Mouse (Mus musculus) CH12.LX (cell line): ENCODE results near the gene Cyp2w1. TPM values are rescaled to one million over a fixed set of nuclear protein-coding genes. Genes with fewer than 3 reads are reported as not detected.
A peak's percentile ranks its signal among the peaks of the same experiment; 100 is the strongest.

Experiments used
- DNase-seq: peaks from one replicate; pipeline ENCODE4 v3.0.0-alpha.2; 2013; ENCODE audit errors: extremely low read depth
- H3K27ac ChIP-seq: 2 replicates; pipeline ENCODE4 v1.5.1; 2012; ENCODE audit warnings: low read depth, mild to moderate bottlenecking, control low read depth, moderate library complexity; ENCODE audit not compliant: insufficient read depth
- H3K27me3 ChIP-seq: replicated peaks from 2 replicates; pipeline ENCODE3; 2012; ENCODE audit warnings: inconsistent platforms
- H3K36me3 ChIP-seq, 2 experiments: replicated peaks in 1 of 2; 2 replicates each; pipeline versions ENCODE3 to v1.6.1; 2012; ENCODE audit warnings: inconsistent platforms in 1 of 2, low read length in 1 of 2, mild to moderate bottlenecking in 1 of 2, mixed read lengths in 1 of 2, moderate library complexity in 1 of 2; ENCODE audit not compliant: control insufficient read depth in 1 of 2, insufficient read depth in 1 of 2
- H3K4me1 ChIP-seq, 2 experiments: 2 replicates each; pipeline ENCODE4 v1.6.1; 2012; ENCODE audit warnings: inconsistent platforms in 1 of 2, moderate library complexity in 1 of 2; ENCODE audit not compliant: insufficient read depth in 2 of 2, control insufficient read depth in 1 of 2
- H3K4me2 ChIP-seq: 2 replicates; pipeline ENCODE4 v1.6.1; 2012; ENCODE audit warnings: low read depth, mild to moderate bottlenecking, control low read depth; ENCODE audit not compliant: poor library complexity, insufficient read depth, severe bottlenecking
- H3K4me3 ChIP-seq, 3 experiments: fragments of 150-350 bp in 1 of 3; sonication (generic) in 1 of 3; replicated peaks in 1 of 3; 2 replicates each; pipeline versions ENCODE3 to v1.5.1; 2011 to 2012; ENCODE audit warnings: low read depth in 2 of 3, low read length in 2 of 3, mild to moderate bottlenecking in 2 of 3, moderate library complexity in 2 of 3, control low read depth in 1 of 3, improper control_type of control experiment in 1 of 3, inconsistent platforms in 1 of 3, mixed read lengths in 1 of 3; ENCODE audit not compliant: poor library complexity in 1 of 3
- H3K79me2 ChIP-seq: replicated peaks from 2 replicates; pipeline ENCODE4 v1.6.1; 2012; ENCODE audit warnings: mild to moderate bottlenecking, moderate library complexity; ENCODE audit not compliant: control insufficient read depth, poor library complexity, insufficient read depth, severe bottlenecking; ENCODE audit errors: extremely low read depth
- H3K9ac ChIP-seq: 2 replicates; pipeline ENCODE4 v1.6.1; 2012; ENCODE audit warnings: low read depth, mild to moderate bottlenecking, control low read depth, moderate library complexity; ENCODE audit not compliant: insufficient read depth
- H3K9me3 ChIP-seq: replicated peaks from 2 replicates; pipeline ENCODE3; 2012; ENCODE audit warnings: low read length, inconsistent platforms, mixed read lengths
- BHLHE40 ChIP-seq: IDR thresholded peaks from 2 replicates; pipeline ENCODE4 v1.6.1; 2011; ENCODE audit warnings: mild to moderate bottlenecking, low read depth, low read length, improper control_type of control experiment
- CHD2 ChIP-seq: IDR thresholded peaks from 2 replicates; pipeline ENCODE4 v1.6.1; 2011; ENCODE audit warnings: low read length, improper control_type of control experiment
- CTCF ChIP-seq, 2 experiments: IDR thresholded peaks in 1 of 2; conservative IDR thresholded peaks in 1 of 2; 2 replicates each; pipeline ENCODE4 v1.5.1; 2011 to 2012; ENCODE audit warnings: low read depth in 2 of 2, low read length in 2 of 2, improper control_type of control experiment in 1 of 2, inconsistent platforms in 1 of 2, mild to moderate bottlenecking in 1 of 2, moderate library complexity in 1 of 2
- ELF1 ChIP-seq: IDR thresholded peaks from 2 replicates; pipeline ENCODE4 v1.6.1; 2014; ENCODE audit warnings: low read depth, mild to moderate bottlenecking, inconsistent platforms, low read length, improper control_type of control experiment
- GABPA ChIP-seq: IDR thresholded peaks from 2 replicates; pipeline ENCODE4 v1.6.1; 2012; ENCODE audit warnings: low read depth, low read length, improper control_type of control experiment, inconsistent platforms; ENCODE audit not compliant: insufficient replicate concordance
- HCFC1 ChIP-seq: IDR thresholded peaks from 2 replicates; pipeline ENCODE4 v1.6.1; 2012; ENCODE audit warnings: low read depth, mild to moderate bottlenecking, inconsistent platforms, low read length, improper control_type of control experiment
- IRF4 ChIP-seq: IDR thresholded peaks from 2 replicates; pipeline ENCODE4 v1.6.1; 2014; ENCODE audit warnings: low read depth, mild to moderate bottlenecking, inconsistent platforms, low read length, improper control_type of control experiment
- JUN ChIP-seq: IDR thresholded peaks from 2 replicates; pipeline ENCODE4 v1.6.1; 2011; ENCODE audit warnings: low read depth, mild to moderate bottlenecking, low read length, improper control_type of control experiment, moderate library complexity; ENCODE audit not compliant: insufficient read depth
- JUND ChIP-seq: conservative IDR thresholded peaks from 2 replicates; pipeline ENCODE4 v1.6.1; 2011; ENCODE audit warnings: low read depth, low read length, improper control_type of control experiment
- MAX ChIP-seq: IDR thresholded peaks from 2 replicates; pipeline ENCODE4 v1.6.1; 2011; ENCODE audit warnings: low read length, improper control_type of control experiment
- MEF2A ChIP-seq: IDR thresholded peaks from 2 replicates; pipeline ENCODE4 v1.6.1; 2014; ENCODE audit warnings: low read depth, mild to moderate bottlenecking, inconsistent platforms, low read length, improper control_type of control experiment, borderline replicate concordance
- MXI1 ChIP-seq: IDR thresholded peaks from 2 replicates; pipeline ENCODE4 v1.6.1; 2011; ENCODE audit warnings: mild to moderate bottlenecking, low read depth, low read length, improper control_type of control experiment
- RAD21 ChIP-seq: IDR thresholded peaks from 2 replicates; pipeline ENCODE4 v1.6.1; 2011; ENCODE audit warnings: low read depth, mild to moderate bottlenecking, low read length, improper control_type of control experiment, moderate library complexity
- SMC3 ChIP-seq: IDR thresholded peaks from 2 replicates; pipeline ENCODE4 v1.6.1; 2011; ENCODE audit warnings: low read depth, low read length, improper control_type of control experiment
- USF1 ChIP-seq: IDR thresholded peaks from 2 replicates; pipeline ENCODE4 v1.6.1; 2014; ENCODE audit warnings: low read depth, mild to moderate bottlenecking, inconsistent platforms, low read length, improper control_type of control experiment
- ZKSCAN1 ChIP-seq: IDR thresholded peaks from 2 replicates; pipeline ENCODE4 v1.6.1; 2012; ENCODE audit warnings: low read depth, inconsistent platforms, low read length, improper control_type of control experiment, borderline replicate concordance
- ZMIZ1 ChIP-seq: IDR thresholded peaks from 2 replicates; pipeline ENCODE4 v1.6.1; 2012; ENCODE audit warnings: low read depth, mild to moderate bottlenecking, inconsistent platforms, low read length, improper control_type of control experiment
- ZNF384 ChIP-seq: IDR thresholded peaks from 2 replicates; pipeline ENCODE4 v1.6.1; 2012; ENCODE audit warnings: low read depth, low read length, improper control_type of control experiment, inconsistent platforms
- dilution Hi-C: fragments of 300-500 bp; cut with MboI; formaldehyde crosslinking; loops from 2 replicates; pipeline ENCODE4 v1.14.3; 2020; ENCODE audit warnings: low sequenced_read_pairs; ENCODE audit not compliant: extremely low pct_unique_long_range_greater_than_20kb, extremely low pct_ligation_motif_present
- in situ Hi-C: fragments of 300-500 bp; cut with MboI; formaldehyde crosslinking; loops from 3 replicates; pipeline ENCODE4 v1.14.3; 2019; ENCODE audit warnings: low sequenced_read_pairs, low pct_ligation_motif_present, low pct_unique_long_range_greater_than_20kb, mixed read lengths
- polyA plus RNA-seq: library from polyadenylated mRNA; unstranded; fragments of >175 nt; gene quantifications from 2 replicates; pipeline ENCODE4 v1.2.1, GENCODE M21; 2012; ENCODE audit warnings: low read depth; ENCODE audit not compliant: insufficient read length
- total RNA-seq, 2 experiments: library from RNA; depleted of rRNA; stranded (reverse); fragments of 300-350 nt in 1 of 2; fragments of >200 nt in 1 of 2; gene quantifications; 2 replicates each; pipeline ENCODE4 v1.2.3; 2012 to 2014

Cyp2w1 gene
- total and polyA plus RNA-seq, 3 experiments: not detected

- peaks cover 3 to 5% of the 10 kb centered on the region in 2 experiments for H3K4me1 ChIP-seq
- H3K27me3 ChIP-seq: no peaks in the 10 kb centered on the region
- peaks cover 0 to 9% of the 10 kb centered on the region in 2 experiments for H3K36me3 ChIP-seq
- dilution Hi-C loops: no loop called here
- TF ChIP-seq BHLHE40 (no peak), ZMIZ1 (no peak), USF1 (no peak), MAX (no peak), ZKSCAN1 (no peak), IRF4 (no peak), MXI1 (no peak), GABPA (no peak), JUND (no peak), JUN (no peak), CHD2 (no peak), HCFC1 (no peak)
- TF ChIP-seq, all 38 proteins: peak for 0
- no peak overlapping the region for H3K27ac ChIP-seq
- no peaks in the 10 kb centered on the region for H3K9me3 ChIP-seq
- no peak overlapping the region for H3K4me3 ChIP-seq
- H3K4me2 ChIP-seq: peak overlapping the region; percentile 11; the same call in 1 of the 2 replicates
- no peak overlapping the region for H3K9ac ChIP-seq
- DNase-seq: no peak
- in situ Hi-C loops: no loop called here
- H3K79me2 ChIP-seq: no peaks in the 10 kb centered on the region
Measured at GRCm38 (mm10) chr5:139330766-139331165, 21.7 kb upstream of the Cyp2w1 start.

GRCm38 (mm10) chr5:139331742-139332141 is 20.7 kb upstream of the Cyp2w1 start:
- H3K79me2 ChIP-seq: no peaks in the 10 kb centered on the region
- H3K27ac ChIP-seq: no peak overlapping the region
- in situ Hi-C loops: no loop called here
- no peaks in the 10 kb centered on the region for H3K27me3 ChIP-seq
- DNase-seq: peak; percentile 74
- H3K36me3 ChIP-seq: peaks cover 4 to 19% of the 10 kb centered on the region in 2 experiments
- 0 out of 4 replicates have a peak, but pooled peaks cover 0 to 2% of the 10 kb centered on the region in 2 experiments for H3K4me1 ChIP-seq
- no peaks in the 10 kb centered on the region for H3K9me3 ChIP-seq
- TF ChIP-seq IRF4: peak; percentile 35; the same call in 1 of the 2 replicates
- TF ChIP-seq ELF1: peak; percentile 69
- no peak for TF ChIP-seq ZNF384
- peak; percentile 61 for TF ChIP-seq CHD2
- TF ChIP-seq RAD21: peak; percentile 87
- TF ChIP-seq BHLHE40: no peak
- no peak for TF ChIP-seq MEF2A
- TF ChIP-seq CTCF (conservative IDR thresholded peaks at IDR 0.05 in 1 of 2, IDR thresholded peaks at IDR 0.05 in 1 of 2; ENCODE audit: low read depth in 2 of 2, low read length in 2 of 2): peak; percentile 96 to 98
- peak; percentile 80 for TF ChIP-seq SMC3
- H3K9ac ChIP-seq: no peak overlapping the region
- H3K4me3 ChIP-seq: no peak overlapping the region
- H3K4me2 ChIP-seq: no peak overlapping the region
- dilution Hi-C loops: no loop called here
